Mouse (Mus musculus) CH12.LX (cell line): ENCODE measurements around the gene Rgs17. TPM values are rescaled to one million over a fixed set of nuclear protein-coding genes. Genes with fewer than 3 reads are reported as not detected.

Experiments
- DNase-seq: peaks from one replicate; pipeline ENCODE4 v3.0.0-alpha.2; 2013; ENCODE audit errors: extremely low read depth
- H3K27ac ChIP-seq: 2 replicates; pipeline ENCODE4 v1.5.1; 2012; ENCODE audit warnings: low read depth, mild to moderate bottlenecking, control low read depth, moderate library complexity; ENCODE audit not compliant: insufficient read depth
- H3K27me3 ChIP-seq: replicated peaks from 2 replicates; pipeline ENCODE3; 2012; ENCODE audit warnings: inconsistent platforms
- H3K36me3 ChIP-seq, 2 experiments: replicated peaks in 1 of 2; 2 replicates each; pipeline versions ENCODE3 to v1.6.1; 2012; ENCODE audit warnings: inconsistent platforms in 1 of 2, low read length in 1 of 2, mild to moderate bottlenecking in 1 of 2, mixed read lengths in 1 of 2, moderate library complexity in 1 of 2; ENCODE audit not compliant: control insufficient read depth in 1 of 2, insufficient read depth in 1 of 2
- H3K4me1 ChIP-seq, 2 experiments: 2 replicates each; pipeline ENCODE4 v1.6.1; 2012; ENCODE audit warnings: inconsistent platforms in 1 of 2, moderate library complexity in 1 of 2; ENCODE audit not compliant: insufficient read depth in 2 of 2, control insufficient read depth in 1 of 2
- H3K4me2 ChIP-seq: 2 replicates; pipeline ENCODE4 v1.6.1; 2012; ENCODE audit warnings: low read depth, mild to moderate bottlenecking, control low read depth; ENCODE audit not compliant: poor library complexity, insufficient read depth, severe bottlenecking
- H3K4me3 ChIP-seq, 3 experiments: fragments of 150-350 bp in 1 of 3; sonication (generic) in 1 of 3; replicated peaks in 1 of 3; 2 replicates each; pipeline versions ENCODE3 to v1.5.1; 2011 to 2012; ENCODE audit warnings: low read depth in 2 of 3, low read length in 2 of 3, mild to moderate bottlenecking in 2 of 3, moderate library complexity in 2 of 3, control low read depth in 1 of 3, improper control_type of control experiment in 1 of 3, inconsistent platforms in 1 of 3, mixed read lengths in 1 of 3; ENCODE audit not compliant: poor library complexity in 1 of 3
- H3K79me2 ChIP-seq: replicated peaks from 2 replicates; pipeline ENCODE4 v1.6.1; 2012; ENCODE audit warnings: mild to moderate bottlenecking, moderate library complexity; ENCODE audit not compliant: control insufficient read depth, poor library complexity, insufficient read depth, severe bottlenecking; ENCODE audit errors: extremely low read depth
- H3K9ac ChIP-seq: 2 replicates; pipeline ENCODE4 v1.6.1; 2012; ENCODE audit warnings: low read depth, mild to moderate bottlenecking, control low read depth, moderate library complexity; ENCODE audit not compliant: insufficient read depth
- H3K9me3 ChIP-seq: replicated peaks from 2 replicates; pipeline ENCODE3; 2012; ENCODE audit warnings: low read length, inconsistent platforms, mixed read lengths
- CTCF ChIP-seq, 2 experiments: IDR thresholded peaks in 1 of 2; conservative IDR thresholded peaks in 1 of 2; 2 replicates each; pipeline ENCODE4 v1.5.1; 2011 to 2012; ENCODE audit warnings: low read depth in 2 of 2, low read length in 2 of 2, improper control_type of control experiment in 1 of 2, inconsistent platforms in 1 of 2, mild to moderate bottlenecking in 1 of 2, moderate library complexity in 1 of 2
- ELF1 ChIP-seq: IDR thresholded peaks from 2 replicates; pipeline ENCODE4 v1.6.1; 2014; ENCODE audit warnings: low read depth, mild to moderate bottlenecking, inconsistent platforms, low read length, improper control_type of control experiment
- HCFC1 ChIP-seq: IDR thresholded peaks from 2 replicates; pipeline ENCODE4 v1.6.1; 2012; ENCODE audit warnings: low read depth, mild to moderate bottlenecking, inconsistent platforms, low read length, improper control_type of control experiment
- IRF4 ChIP-seq: IDR thresholded peaks from 2 replicates; pipeline ENCODE4 v1.6.1; 2014; ENCODE audit warnings: low read depth, mild to moderate bottlenecking, inconsistent platforms, low read length, improper control_type of control experiment
- JUND ChIP-seq: conservative IDR thresholded peaks from 2 replicates; pipeline ENCODE4 v1.6.1; 2011; ENCODE audit warnings: low read depth, low read length, improper control_type of control experiment
- MXI1 ChIP-seq: IDR thresholded peaks from 2 replicates; pipeline ENCODE4 v1.6.1; 2011; ENCODE audit warnings: mild to moderate bottlenecking, low read depth, low read length, improper control_type of control experiment
- NRF1 ChIP-seq: IDR thresholded peaks from 2 replicates; pipeline ENCODE4 v1.6.1; 2014; ENCODE audit warnings: low read depth, mild to moderate bottlenecking, inconsistent platforms, low read length, improper control_type of control experiment, moderate library complexity
- POLR2A ChIP-seq: IDR thresholded peaks from 2 replicates; pipeline ENCODE4 v1.6.1; 2011; ENCODE audit warnings: low read depth, mild to moderate bottlenecking, improper control_type of control experiment, low read length
- RAD21 ChIP-seq: IDR thresholded peaks from 2 replicates; pipeline ENCODE4 v1.6.1; 2011; ENCODE audit warnings: low read depth, mild to moderate bottlenecking, low read length, improper control_type of control experiment, moderate library complexity
- RCOR1 ChIP-seq: conservative IDR thresholded peaks from 2 replicates; pipeline ENCODE4 v1.6.1; 2012; ENCODE audit warnings: low read depth, mild to moderate bottlenecking, inconsistent platforms, low read length, improper control_type of control experiment
- SMC3 ChIP-seq: IDR thresholded peaks from 2 replicates; pipeline ENCODE4 v1.6.1; 2011; ENCODE audit warnings: low read depth, low read length, improper control_type of control experiment
- TBP ChIP-seq: conservative IDR thresholded peaks from 2 replicates; pipeline ENCODE4 v1.6.1; 2011; ENCODE audit warnings: low read depth, low read length, improper control_type of control experiment
- TCF12 ChIP-seq: IDR thresholded peaks from 2 replicates; pipeline ENCODE4 v1.6.1; 2014; ENCODE audit warnings: low read depth, mild to moderate bottlenecking, inconsistent platforms, low read length, improper control_type of control experiment
- ZKSCAN1 ChIP-seq: IDR thresholded peaks from 2 replicates; pipeline ENCODE4 v1.6.1; 2012; ENCODE audit warnings: low read depth, inconsistent platforms, low read length, improper control_type of control experiment, borderline replicate concordance
- ZMIZ1 ChIP-seq: IDR thresholded peaks from 2 replicates; pipeline ENCODE4 v1.6.1; 2012; ENCODE audit warnings: low read depth, mild to moderate bottlenecking, inconsistent platforms, low read length, improper control_type of control experiment
- dilution Hi-C: fragments of 300-500 bp; cut with MboI; formaldehyde crosslinking; loops from 2 replicates; pipeline ENCODE4 v1.14.3; 2020; ENCODE audit warnings: low sequenced_read_pairs; ENCODE audit not compliant: extremely low pct_unique_long_range_greater_than_20kb, extremely low pct_ligation_motif_present
- in situ Hi-C: fragments of 300-500 bp; cut with MboI; formaldehyde crosslinking; loops from 3 replicates; pipeline ENCODE4 v1.14.3; 2019; ENCODE audit warnings: low sequenced_read_pairs, low pct_ligation_motif_present, low pct_unique_long_range_greater_than_20kb, mixed read lengths
- polyA plus RNA-seq: library from polyadenylated mRNA; unstranded; fragments of >175 nt; gene quantifications from 2 replicates; pipeline ENCODE4 v1.2.1, GENCODE M21; 2012; ENCODE audit warnings: low read depth; ENCODE audit not compliant: insufficient read length
- total RNA-seq, 2 experiments: library from RNA; depleted of rRNA; stranded (reverse); fragments of 300-350 nt in 1 of 2; fragments of >200 nt in 1 of 2; gene quantifications; 2 replicates each; pipeline ENCODE4 v1.2.3; 2012 to 2014

Rgs17 gene
- total and polyA plus RNA-seq, 3 experiments = not detected

DNA sequence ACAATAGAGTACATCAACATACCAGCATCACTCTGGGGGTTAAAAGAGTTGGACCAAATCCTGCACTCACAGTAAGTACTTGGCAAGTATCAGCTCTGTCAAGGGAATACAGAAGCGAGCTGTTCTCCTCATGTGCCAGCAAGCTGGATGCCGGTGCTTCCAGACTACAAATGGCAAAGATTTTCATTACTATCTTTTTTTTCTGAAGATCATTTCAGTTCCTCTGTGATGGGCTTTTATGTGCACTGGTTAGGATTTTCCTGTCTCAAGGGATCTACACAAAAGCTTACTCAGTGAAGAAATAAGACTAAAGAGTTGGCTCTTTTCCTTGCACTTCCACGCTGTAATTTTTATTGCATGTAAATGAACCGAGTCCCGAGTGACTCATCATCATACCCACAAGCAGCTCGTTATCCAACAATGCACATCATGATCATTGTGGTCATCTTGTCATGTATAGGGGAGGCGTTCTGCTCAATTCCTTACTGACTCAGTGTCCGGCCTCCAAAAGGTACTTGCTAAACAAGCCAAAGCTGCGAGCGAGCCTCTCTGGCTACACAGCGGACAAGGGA lies 54.1 kb downstream of the Rgs17 start:
- dilution Hi-C loops = no loop called here
- DNase-seq = no peak

DNA sequence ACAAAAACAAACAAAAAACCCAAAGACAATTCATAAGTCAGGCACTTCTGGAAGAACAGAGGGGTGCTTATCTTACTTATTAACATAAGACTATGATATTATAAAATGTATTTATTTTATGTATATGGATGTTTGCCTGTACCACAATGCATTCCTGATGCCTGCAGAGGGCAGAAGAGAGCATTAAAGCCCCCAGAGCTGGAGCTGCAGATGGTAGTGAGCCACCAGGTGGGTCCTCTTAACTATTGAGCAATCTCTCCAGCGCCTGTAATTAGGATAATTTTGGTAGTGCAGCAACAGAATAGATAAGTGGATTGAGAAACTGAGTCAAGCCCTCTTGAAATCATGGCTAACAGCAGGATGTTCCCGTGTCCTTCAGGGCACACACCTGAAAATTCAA lies 56.2 kb downstream of the Rgs17 start:
- dilution Hi-C loops (no loop called here), in situ Hi-C loops (no loop called here)
- H3K4me1 ChIP-seq = peaks cover 0 to 6% of the 10 kb centered on the region in 2 experiments; a peak in 2 of 4 replicates
- TF ChIP-seq CTCF (conservative IDR thresholded peaks at IDR 0.05 in 1 of 2, IDR thresholded peaks at IDR 0.05 in 1 of 2; ENCODE audit: low read depth in 2 of 2, low read length in 2 of 2) = peak in 1 of 2 experiments; percentile 57; a peak in 3 of 4 replicates
- no peak for TF ChIP-seq RCOR1
- TF ChIP-seq ZMIZ1 = no peak
- TF ChIP-seq RAD21 = peak; percentile 24
- TF ChIP-seq SMC3 = peak; percentile 32; the same call in 1 of the 2 replicates
- TF ChIP-seq ELF1 = no peak
- peaks cover 6% of the 10 kb centered on the region for H3K27me3 ChIP-seq
- no peak overlapping the region for H3K27ac ChIP-seq
- DNase-seq = peak; percentile 31
- peaks cover 2% of the 10 kb centered on the region for H3K9me3 ChIP-seq
- H3K4me3 ChIP-seq = no peak overlapping the region
- no peak overlapping the region for H3K4me2 ChIP-seq
- no peaks in the 10 kb centered on the region for H3K36me3 ChIP-seq
- H3K79me2 ChIP-seq = no peaks in the 10 kb centered on the region
- H3K9ac ChIP-seq = no peak overlapping the region

More for the DNA sequence above, 54.1 kb downstream of the Rgs17 start:
- H3K27ac ChIP-seq = no peak overlapping the region
- no peaks in the 10 kb centered on the region for H3K79me2 ChIP-seq
- TF ChIP-seq ZMIZ1 (no peak), NRF1 (no peak), TBP (no peak), CTCF (conservative IDR thresholded peaks at IDR 0.05 in 1 of 2, IDR thresholded peaks at IDR 0.05 in 1 of 2; ENCODE audit: low read depth in 2 of 2, low read length in 2 of 2) (no peak), ZKSCAN1 (no peak), JUND (no peak), IRF4 (no peak), TCF12 (no peak), MXI1 (no peak), POLR2A (no peak), HCFC1 (no peak), RAD21 (no peak)
- H3K9me3 ChIP-seq = no peaks in the 10 kb centered on the region
- H3K4me1 ChIP-seq = peaks cover 0 to 6% of the 10 kb centered on the region in 2 experiments; a peak in 2 of 4 replicates
- H3K27me3 ChIP-seq = peaks cover 14% of the 10 kb centered on the region
- H3K4me3 ChIP-seq = no peak overlapping the region
- in situ Hi-C loops = no loop called here
- H3K4me2 ChIP-seq = no peak overlapping the region
- no peaks in the 10 kb centered on the region for H3K36me3 ChIP-seq
- H3K9ac ChIP-seq = no peak overlapping the region
